Mouse (Mus musculus): ENCODE results near the gene Dad1.

The Dad1 gene

GRCm38 (mm10) chr14:54189255-54189654, 64.6 kb downstream of the Dad1 start:
- in situ Hi-C loops (cut with MboI, MseI), result loop anchor here (25.0 kb wide), 2 partner anchors 727 to 1877 kb away; partner anchors contain the start of gene Mettl3

DNA sequence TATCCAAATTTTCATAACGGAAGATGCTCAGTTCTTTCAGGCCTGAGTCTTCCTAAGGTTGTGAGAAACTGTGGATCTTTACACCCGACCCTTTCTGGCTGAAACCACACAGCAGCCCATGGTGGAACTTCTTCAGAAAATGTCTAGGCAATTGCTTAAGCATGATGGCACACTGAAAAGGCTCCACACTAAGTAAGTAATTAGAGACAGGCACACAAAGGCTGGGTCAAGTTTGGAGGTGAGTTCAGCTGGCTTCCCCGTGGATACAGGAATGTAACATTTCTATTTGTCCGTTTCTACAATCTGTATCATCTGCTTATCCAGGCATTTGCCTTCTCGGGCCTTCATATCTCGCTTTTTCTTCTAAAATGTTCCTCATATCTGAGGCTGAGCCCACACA, 66.7 kb downstream of the Dad1 start:
- in situ Hi-C loops (cut with MboI, MseI), result loop anchor here (25.0 kb wide), 2 partner anchors 725 to 1875 kb away; partner anchors contain the start of gene Mettl3

All from T-helper 1 cell (primary cell).